Mouse (Mus musculus): ENCODE results near the gene Ngfr.

DNA sequence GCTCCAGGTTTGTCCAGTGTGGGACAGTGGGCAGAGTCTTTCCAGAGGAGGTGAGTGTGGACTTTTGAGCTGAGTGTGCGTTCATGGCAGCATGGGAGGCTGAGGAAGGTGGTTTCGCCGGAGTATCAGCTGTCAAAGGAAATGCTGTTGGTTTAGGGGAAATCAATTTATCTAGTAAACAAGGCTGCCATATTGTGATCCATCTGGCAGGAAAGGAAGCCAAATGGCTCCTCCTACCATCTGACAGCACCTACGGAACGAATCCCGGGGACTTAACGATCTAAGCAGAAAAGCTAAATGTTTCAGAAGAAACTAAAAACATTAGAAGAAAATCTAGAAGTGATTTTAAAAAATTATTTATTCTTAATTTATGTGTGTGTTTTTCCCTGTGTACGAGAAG, 60.2 kb downstream of the Ngfr start:
- TF ChIP-seq POLR2A (IDR thresholded peaks at IDR 0.05; ENCODE audit: low read depth, low read length) (no peak), CTCF (IDR thresholded peaks at IDR 0.05; ENCODE audit: extremely low read depth, insufficient read length, insufficient replicate concordance, low read depth, low read length) (no peak)
